Mouse (Mus musculus) fat pad, adult 2 months (tissue): ENCODE data around the gene Tmigd3.

Source experiments
- DNase-seq: peaks from one replicate; pipeline ENCODE4 v3.0.0-alpha.2; 2011; ENCODE audit warnings: low read depth, low spot score; ENCODE audit errors: extremely low read depth

The Tmigd3 gene

DNA sequence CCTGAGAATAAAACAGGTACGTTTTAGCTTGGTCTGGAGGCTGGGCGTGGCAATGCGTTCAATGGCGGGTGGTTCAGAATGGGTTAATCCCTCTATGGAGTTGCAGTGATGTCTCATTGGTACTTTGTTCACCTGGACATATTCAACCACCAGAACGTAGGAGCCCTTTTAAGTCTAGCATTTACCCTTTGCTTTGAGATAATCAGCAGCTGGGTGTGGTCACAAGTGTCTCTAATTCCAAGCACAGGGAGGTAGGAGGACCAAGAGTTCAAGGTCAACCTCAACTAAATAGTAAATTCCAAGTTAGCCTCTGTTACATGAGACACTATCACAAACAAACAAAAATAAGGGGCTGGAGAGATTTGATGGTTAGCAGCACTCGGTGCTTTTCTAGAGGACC, 58.1 kb downstream of the Tmigd3 start:
- no peak for DNase-seq

GRCm38 (mm10) chr3:105929821-105930220, 59.1 kb downstream of the Tmigd3 start:
- no peak for DNase-seq

- no peak for DNase-seq
These were observed 60.4 kb downstream of the Tmigd3 start for GRCm38 (mm10) chr3:105931095-105931494.

DNA sequence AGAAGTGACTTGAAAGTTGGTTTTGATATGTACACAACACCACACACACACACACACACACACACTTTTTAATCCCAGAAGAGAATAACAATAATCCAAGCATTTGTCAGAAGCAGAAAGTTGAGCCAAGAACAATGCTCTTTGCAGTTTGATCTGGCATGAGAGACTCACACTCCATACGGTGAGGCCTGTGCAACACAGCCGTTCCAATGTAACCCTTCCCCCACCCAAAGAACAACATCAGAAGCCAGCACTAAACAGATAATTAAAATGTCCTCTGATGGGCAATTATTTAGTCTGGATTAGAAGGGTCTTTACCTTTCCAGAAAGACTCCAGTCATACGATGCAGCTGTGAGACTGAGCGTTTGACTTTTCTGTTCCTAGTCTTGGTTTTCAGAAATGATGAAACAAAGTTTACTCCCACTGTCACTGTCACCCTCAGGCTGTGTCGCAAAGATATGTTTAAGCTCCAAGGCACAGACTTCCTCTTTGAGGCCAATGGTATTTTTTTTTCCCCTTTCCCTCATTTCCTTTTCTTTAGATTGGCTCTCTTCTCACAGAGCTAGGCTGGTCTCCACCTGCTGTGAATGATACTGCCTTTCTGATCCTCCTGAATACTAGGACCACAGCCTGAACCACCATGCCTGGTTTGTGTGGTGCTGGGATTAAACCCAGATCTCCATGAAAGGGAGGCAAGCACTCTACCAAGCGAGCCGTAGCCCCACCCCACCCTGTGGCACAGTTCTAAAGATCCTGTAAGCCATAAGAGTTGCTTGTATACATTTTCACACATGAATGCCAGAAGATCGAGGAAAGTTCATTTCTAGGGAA, 61.8 kb downstream of the Tmigd3 start, which contains the start of gene I830077J02Rik:
Gene I830077J02Rik, minus strand, starts transcription at position 425 of the 832 bp plus-strand sequence.
- DNase-seq, result no peak

- DNase-seq, result peak; percentile 8
These were observed 63.2 kb downstream of the Tmigd3 start for GRCm38 (mm10) chr3:105933926-105934325.

- DNase-seq, result no peak
These were observed 64.3 kb downstream of the Tmigd3 start for GRCm38 (mm10) chr3:105935033-105935432.

- DNase-seq, result no peak
These were observed 65.4 kb downstream of the Tmigd3 start for GRCm38 (mm10) chr3:105936111-105936510.

DNA sequence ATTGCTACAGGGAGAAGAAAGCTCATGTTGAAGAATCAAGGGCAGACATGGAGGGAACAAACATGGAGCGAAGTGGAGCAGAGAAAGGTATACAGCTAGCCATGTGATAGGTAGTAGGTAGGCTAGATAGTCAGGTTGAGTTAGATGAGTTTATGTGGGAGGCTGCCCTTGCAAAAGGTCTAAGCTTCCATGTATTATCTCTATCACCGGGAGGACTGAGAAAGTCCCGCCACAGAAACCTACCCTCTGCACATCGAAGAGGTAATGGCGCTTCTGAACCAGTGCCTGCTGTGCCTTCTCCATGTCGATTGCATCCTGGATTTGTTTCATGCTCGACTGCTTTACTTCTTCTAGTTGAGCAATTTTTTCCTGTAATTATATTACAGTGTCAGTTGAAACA, 80.6 kb downstream of the Tmigd3 start:
- no peak for DNase-seq

- DNase-seq, result no peak
These were observed 86.5 kb downstream of the Tmigd3 start for GRCm38 (mm10) chr3:105957235-105957634.

- DNase-seq, result no peak
These were observed 87.5 kb downstream of the Tmigd3 start for GRCm38 (mm10) chr3:105958204-105958603.

GRCm38 (mm10) chr3:105958974-105959580, 88.4 kb downstream of the Tmigd3 start, which contains the start of gene Wdr77:
Gene Wdr77 (plus strand): TSS chr3:105959369.
- peak; percentile 83 for DNase-seq

GRCm38 (mm10) chr3:105959585-105959984, 88.9 kb downstream of the Tmigd3 start:
- DNase-seq, result no peak

- no peak for DNase-seq
These were observed 89.3 kb downstream of the Tmigd3 start, which contains the start of gene Atp5f1 for GRCm38 (mm10) chr3:105959999-105960398. Gene Atp5f1 (minus strand): TSS chr3:105960099.

GRCm38 (mm10) chr3:105960700-105961099, 90.0 kb downstream of the Tmigd3 start:
- DNase-seq, result no peak

GRCm38 (mm10) chr3:105971831-105972446, 101.2 kb downstream of the Tmigd3 start:
- no peak for DNase-seq

GRCm38 (mm10) chr3:105973411-105973810, 102.7 kb downstream of the Tmigd3 start, which contains the start of gene Ovgp1:
Gene Ovgp1 (plus strand): TSS chr3:105973711.
- no peak for DNase-seq
